Mouse (Mus musculus) ovary, adult 18-20 months (tissue): ENCODE results near the gene Elk4.

Experiments
- DNase-seq: peaks from one replicate; pipeline ENCODE4 v3.0.0; 2022; ENCODE audit warnings: low spot score, mixed read lengths

The Elk4 gene

DNA sequence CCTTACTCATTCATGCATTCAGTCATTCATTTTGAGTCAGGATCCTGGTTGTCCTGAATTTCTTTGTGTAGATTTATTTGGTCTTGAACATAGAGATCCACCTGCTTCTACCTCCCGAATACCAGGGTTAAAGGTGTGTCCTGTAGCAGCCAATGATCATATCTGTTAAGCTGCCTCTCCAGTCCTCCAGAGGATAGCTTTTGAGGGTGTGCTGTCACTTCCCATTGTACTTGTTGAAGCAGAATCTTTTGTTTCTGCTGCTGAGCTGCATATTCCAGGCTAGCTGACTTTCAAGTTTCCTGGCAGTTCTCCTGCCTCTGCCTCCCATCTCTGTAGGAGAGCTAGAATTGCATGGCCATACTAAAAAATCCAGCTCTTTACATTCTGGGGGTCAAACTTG lies 9.3 kb downstream of the Elk4 start:
- DNase-seq = no peak

DNA sequence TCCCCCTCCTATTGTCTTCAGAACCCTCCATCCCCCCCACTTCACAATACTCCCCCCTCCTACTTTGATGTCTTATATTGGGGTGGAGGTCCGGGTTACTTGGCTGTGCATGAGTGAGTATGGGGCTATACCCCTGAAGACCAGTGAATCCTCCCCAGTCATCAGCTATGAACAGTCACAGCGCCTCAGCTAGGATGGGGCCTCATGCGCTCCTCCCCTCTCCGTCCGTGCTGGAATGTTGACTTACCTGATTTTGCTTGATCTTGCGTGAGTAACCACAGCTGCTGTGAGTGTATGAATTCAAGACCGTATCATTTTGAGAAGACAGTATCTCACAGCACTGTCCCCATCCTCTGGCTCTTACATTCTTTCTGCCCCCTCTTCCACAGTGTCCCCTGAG lies 12.5 kb downstream of the Elk4 start:
- no peak for DNase-seq

DNA sequence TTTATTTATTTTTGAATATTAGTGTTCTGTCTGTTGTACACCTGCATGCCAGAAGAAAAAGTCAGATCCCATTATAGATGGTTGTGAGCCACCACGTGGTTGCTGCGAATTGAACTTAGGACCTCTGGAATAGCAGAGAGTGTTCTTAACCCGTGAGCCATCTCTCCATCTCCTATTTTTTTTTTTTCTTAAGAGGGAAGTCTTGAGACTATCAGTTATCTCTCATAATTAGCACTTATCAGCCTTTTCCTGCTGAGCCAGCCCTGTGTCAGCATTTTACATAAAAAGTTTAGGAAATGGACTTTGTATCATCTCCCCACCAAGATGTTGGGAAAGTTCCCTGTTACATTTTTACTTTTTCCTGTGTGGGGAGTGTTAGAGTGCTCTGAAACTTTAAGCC lies 14.7 kb downstream of the Elk4 start:
- DNase-seq = no peak

DNA sequence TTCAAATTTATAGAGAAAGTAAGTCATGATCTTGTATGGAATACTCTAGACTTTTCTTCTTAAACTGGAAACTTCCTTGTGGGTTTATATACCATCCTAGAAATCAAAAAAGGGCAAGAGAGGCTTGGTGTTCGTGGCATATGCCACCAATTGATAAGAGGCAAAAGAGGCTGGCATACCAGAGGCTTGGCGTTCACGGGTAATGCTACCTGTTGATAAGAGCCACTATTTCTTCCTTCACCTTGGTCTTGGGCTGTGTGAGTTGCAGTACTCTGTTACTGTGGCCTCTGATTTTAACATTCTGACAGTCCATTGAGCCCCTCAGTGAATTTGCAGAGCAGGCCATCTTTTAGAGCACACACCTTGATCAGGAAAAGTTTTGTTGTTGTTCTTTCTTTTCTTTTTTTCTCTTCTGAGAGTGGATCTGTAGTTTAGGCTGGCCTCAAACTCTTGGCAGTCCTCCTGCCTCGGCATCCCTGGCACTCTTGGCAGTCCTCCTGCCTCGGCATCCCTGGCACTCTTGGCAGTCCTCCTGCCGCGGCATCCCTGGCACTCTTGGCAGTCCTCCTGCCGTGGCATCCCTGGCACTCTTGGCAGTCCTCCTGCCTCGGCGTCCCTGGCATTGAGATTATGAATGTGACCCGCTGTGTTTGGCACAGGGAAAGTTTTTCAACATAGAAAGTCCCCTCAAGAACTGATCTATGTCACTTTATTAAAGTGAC lies 19.7 kb downstream of the Elk4 start:
- DNase-seq = no peak

DNA sequence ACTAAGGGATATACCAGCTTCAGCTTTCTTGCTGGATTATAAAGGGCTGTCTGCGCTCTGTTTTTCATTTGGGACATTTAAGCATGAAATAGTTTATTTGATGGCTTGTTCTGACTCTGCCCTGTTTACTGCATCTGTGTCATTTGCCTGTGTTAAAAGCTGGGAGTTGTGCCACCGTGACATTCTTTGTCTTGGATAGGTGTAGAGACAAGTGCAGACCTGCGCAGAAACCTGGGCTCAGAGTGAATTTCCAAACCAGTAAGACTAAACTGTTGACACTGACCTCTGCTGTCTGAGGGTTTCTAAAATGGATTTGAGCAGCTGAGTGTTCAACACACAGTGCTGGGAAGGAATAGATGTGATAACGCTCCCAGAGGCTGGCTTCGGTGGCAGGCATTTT lies 20.6 kb downstream of the Elk4 start:
- DNase-seq = no peak

DNA sequence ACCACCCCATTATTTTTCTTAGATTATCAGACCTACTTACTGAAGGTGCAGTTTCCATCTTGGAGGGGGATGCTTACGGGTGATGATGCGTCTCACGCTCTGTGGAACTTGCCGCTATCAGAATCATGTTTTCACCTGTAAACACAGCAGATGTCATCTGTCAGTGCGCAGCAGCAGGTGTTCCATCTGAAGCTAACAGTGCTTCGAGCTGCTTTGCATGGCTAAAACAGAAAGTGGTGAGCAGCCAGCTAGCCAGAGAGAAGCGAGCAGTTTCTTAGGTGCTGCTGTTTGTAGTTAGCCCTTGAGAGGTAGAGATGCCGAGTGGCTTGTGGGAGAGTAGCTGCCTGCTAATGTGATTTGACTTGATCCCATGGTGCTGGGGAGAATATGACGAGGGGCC lies 21.0 kb downstream of the Elk4 start:
- DNase-seq = no peak

DNA sequence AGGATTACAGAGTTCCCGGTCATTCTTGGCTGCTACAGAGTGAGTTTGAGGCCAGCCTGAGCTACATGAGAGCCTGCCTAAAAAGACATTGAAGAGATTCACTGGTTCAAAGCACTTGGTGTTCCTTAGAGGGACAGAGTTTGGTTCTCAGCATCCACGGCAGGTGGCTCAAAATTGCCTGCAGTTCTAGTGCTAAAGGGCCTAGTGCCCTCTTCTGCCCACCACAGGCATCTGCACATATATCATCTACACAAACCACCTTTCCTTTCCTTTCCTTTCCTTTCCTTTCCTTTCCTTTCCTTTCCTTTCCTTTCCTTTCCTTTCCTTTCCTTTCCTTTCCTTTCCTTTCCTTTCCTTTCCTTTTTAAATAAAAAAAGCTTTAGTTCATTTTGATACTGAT lies 23.2 kb downstream of the Elk4 start:
- no peak for DNase-seq

DNA sequence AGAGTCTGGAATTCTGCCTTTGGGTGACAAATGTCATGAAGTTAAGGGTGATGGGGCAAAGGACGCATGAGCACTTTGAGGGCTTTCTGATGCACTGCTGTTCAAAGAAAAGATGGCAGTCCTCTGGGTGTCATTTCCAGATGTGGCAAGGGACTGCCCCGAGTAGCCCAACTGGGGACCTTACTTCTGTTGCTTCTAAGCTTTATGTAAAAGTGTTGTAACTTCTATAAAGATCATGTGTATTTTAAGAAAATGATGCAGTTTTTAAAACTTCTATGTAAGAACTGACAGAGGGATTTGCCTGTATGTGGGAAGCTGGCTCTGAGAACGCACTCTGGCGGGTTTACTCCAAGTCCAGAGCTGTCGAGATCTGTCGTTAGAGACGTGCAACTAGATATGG lies 24.8 kb downstream of the Elk4 start:
- DNase-seq = no peak

DNA sequence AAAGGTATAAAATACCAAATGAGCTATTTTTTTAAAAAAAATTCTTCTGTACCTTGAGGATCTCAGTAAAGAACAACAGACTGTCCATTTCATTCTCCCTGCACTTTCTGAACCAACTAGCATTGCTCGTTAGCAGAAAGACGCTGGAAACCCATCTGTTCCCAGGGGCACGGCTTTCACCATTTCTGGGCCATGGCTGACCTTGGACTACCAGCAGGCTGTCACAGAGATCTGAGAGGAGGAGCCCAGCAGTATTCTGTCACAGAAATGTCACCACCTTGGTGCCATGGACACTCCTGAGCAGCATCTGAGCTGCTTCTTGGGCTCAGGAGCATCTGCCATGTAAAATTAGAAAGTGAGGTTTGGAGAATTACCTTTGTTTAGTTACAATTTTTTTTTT lies 30.3 kb downstream of the Elk4 start:
- no peak for DNase-seq

DNA sequence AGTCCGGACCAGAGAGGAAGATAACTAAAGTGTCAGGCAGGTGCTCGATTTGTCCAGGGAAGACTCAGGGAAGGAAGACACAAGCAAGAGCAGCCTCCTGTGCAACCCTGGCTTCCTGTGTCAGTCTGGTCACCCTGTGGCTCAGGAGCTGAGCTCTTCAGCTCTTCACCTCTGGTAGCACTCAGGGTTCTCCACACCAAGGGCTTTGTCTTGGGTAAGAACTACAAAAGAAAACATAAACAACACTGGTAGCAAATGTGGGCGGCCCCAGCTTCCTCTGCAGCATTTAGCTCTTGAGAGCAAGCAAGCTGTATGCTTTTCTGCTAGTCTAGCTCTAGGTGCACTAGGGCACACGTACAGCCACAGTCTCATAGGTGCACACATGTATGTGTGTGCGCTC lies 31.3 kb downstream of the Elk4 start:
- no peak for DNase-seq

DNA sequence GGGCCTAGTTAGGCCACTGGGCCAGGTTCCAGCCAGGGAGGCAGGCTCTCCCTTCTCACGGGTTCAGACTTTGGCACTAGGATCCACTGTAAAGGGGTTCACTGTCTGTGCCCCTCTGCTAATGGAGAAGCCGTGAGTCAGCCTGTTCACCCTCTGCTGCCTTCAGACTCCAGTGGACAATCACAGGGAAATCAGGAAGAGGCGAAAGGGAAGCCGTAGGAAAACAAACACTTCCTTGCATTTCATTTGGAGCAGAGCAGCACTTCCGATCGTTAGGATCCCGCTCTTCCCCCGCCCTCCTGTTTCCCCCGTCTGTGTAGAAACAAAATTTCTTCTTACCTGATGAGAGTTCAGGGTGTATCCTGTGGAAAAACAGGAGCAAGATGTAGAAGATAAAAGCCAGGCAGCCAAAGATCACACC lies 32.8 kb downstream of the Elk4 start:
- DNase-seq = no peak

DNA sequence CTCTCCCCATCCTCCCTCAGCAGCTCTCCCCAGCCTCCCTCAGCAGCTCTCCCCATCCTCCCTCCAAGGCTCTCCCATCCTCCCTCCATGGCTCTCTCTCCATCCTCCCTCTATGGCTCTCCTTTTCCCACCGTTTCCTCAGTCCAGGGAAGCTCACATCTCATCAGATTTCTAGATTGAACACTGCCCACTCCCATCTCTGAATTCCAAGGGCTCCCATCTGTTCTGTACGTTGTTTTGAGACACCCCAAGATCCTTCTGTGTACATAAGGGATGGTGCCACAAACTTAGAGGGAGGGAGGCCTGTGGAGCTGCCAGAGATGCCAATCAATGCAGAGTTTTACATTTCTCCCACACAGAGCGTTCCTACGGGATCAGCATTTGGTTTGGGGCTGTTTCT lies 36.4 kb downstream of the Elk4 start:
- no peak for DNase-seq

DNA sequence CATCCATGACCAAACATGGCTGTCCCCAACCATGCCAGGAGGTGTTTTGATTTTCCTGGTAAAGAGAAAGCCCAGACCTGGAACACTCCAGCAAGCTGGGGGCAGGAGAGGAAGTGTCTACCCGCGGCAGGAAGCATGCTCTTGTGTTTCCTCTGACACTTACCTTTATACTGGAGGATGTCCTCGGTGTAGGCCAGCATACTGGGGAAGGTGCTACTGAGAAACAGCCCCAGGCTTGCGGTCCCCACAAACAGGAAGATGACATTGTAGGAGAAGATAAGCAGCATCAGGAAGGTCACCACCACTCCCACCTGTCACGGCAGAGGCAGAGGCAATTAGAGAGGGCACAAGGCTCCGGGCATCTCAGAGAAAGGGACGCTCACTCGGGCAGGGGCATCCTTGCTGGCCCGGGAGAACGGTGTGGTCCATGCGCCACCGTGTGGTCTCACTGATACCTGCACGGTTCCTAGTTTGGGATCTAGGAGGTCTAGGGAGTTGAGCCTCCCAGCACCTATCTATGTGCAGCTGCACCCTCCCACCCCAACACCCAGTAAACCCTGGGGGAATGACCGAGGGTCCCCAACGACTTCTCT lies 38.8 kb downstream of the Elk4 start:
- peak; percentile 23 for DNase-seq

DNA sequence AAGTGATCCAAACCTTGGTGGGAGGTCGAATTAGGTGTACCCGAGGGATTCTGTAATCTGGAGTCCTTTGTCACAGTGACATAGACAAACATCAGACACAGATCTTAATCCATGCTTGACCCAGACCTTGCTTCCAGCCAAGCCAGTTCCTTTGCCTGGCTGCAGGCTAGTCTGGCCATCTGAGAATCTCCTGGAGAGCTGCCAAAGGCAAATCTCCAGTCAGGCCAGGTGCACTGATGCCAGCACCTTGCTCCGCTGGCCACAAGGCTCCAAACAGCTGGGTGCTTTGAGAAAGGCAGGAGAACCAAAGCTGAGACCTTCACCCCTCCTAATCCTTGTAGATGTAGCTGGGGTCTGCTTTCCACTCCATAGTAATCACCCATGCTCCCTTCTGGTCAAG lies 44.3 kb downstream of the Elk4 start:
- DNase-seq = no peak

DNA sequence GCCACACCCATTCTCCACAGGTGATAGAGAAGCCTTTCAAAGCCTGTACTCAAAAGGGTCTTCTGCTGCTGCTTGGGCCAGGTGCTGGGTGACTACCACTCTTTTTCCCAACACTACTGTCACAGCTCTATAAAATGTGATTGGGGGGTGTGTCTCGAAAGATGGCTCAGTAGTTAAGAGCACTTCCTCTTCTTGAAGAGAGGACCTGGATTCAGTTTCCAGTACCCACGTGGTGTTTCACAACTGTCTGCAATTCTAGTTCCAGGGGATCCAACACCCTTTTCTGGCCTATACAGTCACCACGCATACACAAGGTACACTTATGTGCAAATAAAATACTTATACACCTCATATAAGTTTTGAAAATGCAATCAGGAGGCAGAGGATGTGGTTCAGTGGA lies 47.0 kb downstream of the Elk4 start:
- no peak for DNase-seq

DNA sequence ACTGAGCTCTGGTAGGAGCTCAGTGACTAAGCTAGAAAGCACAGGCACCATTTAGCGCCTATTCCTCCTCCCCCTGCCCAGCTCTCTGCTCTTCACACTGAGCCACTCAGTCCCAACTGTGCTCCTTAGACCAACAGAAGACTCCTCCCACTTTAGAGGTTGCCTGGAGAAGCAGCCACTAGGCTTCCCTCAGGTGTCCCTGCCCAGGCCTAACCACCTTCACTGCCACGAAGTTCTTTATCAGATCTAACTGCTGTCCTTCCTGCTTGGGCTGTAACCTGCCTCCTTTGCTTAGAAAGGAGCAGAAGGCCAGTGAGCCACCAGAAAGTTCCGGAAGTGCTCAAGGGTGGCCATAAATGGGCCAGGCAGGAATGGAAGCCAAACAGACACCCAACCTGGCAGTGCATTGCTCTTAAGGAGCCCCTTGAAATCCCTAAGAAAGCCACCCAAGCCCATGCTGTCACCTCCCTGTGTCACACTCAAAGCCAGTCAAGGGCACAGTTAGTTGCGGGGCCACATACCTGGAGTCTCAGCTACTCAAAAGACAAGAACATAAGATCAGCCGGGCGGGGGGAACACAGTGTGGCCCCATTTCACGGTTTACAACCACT lies 47.8 kb downstream of the Elk4 start:
- no peak for DNase-seq

DNA sequence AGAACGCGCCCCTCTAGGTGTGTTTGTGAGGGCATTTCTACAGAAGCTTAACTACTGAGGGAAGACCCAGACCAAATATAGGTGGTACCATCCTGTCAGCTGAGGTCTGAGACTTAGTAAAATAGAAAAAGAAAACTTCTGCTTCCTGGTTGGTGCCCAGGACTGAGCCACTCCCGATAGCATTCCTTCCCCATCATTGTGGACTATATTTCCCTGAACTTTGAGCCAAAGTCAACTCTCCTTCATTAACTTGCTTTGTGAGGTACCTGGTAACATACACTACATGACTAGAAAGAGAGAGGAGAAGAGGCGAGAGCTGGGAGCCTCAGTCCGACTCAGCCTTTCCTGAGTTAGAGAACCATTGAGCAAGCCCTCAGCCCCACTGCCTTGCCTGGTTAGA lies 51.2 kb downstream of the Elk4 start:
- no peak for DNase-seq

DNA sequence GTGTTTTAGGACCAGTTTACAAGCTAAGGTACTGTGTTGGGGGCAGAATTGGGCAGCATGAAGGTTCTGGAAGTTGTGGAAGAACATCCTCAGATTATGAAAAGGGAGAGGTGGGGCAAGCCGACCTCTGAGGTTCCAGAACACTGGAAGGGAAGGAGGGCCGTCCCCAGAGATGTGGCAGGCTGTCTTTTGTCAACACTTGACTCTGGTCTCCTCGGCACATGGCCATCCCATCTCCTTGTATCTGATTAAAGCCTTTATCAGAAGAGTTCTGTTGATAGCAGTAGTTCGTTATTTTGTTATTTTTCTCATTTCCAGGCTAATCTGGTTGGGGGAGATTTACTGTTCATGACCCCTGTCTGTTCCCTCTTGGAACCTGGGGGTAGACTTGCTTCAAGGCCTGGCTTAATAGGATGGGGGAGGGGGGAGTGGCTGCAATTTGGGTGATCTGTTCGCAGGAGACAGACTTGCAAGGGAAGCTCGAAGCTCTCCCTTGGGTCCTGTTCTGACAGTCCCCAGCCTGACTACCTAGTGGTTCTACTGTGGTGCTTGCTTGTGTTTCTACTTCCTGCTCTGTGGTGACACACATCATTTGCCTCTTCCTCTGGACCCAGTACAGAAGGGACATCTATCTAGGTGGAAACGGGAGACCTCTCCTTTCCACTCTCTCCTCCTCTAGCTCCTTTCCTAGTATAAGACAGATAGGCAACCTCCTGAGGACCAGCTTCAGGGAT lies 52.8 kb downstream of the Elk4 start:
- DNase-seq = no peak

DNA sequence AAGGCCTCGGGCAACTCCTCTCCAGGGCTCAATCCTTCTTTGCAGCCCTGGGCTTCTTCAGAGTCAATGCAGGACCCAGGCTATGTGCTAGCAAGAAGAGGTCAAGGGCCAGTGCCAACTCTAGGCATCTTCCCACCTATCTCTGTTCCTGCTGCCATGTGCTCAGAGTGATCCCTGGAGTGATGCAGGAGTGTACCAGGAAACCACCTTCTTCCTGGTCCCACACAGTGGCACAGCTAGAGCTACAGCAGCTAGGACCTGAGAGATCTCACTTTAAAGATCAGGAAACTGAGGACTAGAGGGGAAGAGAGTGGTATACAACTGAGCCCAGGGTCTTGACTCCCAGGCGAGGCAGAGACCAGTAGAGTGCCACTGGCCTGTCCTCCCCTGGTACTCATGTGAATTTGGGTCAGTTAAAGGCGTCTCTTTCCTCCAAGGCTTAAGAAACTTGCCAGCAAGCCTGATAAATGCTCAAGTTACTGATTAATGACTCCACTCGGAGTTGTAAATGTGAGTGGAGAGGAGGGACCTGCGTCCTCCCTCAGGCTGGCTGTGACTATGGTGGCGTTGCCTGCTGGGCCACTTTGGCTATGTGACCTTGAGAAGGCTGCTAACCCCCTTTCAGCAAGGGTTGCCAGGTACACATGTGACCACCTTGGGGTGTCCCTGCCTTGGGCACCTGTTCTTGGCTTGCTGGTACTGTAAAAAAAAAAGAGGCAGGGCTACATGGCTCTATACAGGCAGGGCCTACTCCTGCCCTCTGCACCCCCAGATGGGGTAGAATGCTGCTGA lies 54.5 kb downstream of the Elk4 start:
- DNase-seq = no peak

DNA sequence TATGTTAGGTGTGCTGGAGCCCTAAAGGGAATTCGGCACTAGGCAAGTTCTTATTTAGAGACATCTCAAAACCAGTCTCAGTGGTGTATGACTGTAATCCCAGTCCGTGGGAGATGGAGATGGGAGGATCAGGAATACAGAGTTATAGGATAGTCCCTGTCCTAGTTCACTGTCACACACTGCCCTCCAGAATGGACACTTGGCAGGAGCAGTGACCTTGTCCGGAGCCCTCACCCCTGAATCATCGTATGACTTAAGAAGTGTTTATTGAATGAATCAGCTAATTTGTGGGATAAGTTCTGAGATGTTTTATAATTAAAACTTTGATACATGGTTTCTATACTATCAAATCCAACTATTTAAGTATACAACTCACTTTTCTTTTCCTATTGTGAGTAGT lies 55.7 kb downstream of the Elk4 start:
- no peak for DNase-seq

DNA sequence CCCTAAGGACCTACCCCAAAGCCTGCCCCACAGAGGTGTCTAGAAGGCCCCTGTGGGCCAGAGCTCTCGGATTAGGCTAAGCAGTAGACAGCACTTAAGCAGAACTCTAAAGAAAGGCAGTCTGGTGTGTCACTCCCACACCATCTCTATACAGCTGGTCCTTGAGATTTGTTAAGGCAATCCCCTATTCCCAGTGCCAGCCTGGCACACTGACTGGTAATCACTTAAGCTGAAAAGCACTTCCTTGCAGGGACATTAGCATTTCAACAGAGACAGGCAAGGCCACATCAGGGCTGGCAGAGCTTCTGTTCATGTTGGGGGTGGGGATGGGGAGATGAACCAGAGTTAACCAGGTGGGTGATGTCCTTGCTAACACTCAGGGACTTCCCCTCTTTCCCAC lies 57.6 kb downstream of the Elk4 start:
- no peak for DNase-seq

DNA sequence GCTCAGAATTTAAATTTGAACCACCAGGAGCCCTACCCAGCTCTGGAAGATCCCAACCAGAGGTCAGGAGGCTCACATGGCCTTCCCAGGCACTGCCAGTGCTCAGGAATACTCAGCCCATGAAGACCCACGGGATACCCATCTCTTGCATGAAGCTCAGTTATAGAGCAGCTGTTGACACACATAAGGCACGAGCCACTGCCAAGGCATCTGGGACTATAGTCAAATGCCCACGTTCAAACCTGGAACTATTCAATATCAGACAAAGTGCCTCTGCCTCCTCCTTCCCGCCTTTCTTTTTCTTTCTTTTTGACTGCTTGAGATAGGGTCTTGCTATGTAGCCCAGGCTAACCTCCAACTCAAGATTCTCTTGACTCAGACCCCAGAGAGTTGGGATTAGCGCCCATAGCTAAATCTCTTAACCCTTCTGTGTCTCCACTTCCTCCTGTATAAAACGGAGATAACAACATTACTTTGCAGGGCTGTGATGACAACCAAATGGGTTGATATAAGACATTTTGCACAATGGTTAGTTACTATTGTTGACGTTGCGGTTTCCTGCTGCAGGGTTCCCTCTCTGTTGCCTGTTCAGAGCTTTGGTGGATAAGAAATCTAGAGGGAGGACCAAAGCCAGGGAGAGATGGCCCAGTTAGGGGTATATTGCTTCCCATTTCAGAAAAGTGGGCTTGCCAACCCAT lies 58.2 kb downstream of the Elk4 start:
- no peak for DNase-seq
